Mouse (Mus musculus): ENCODE data around the gene Gm7534. TPM values are rescaled to one million over a fixed set of nuclear protein-coding genes. Genes with fewer than 3 reads are reported as not detected.
"Not testable (repeated sequence)": the region's sequence is repeated elsewhere in the genome, so short reads cannot be mapped to it uniquely, and the experiment has no call there.

Gm7534 gene
- polyA plus RNA-seq, 1 experiment from 2014 or later, result not detected

DNA sequence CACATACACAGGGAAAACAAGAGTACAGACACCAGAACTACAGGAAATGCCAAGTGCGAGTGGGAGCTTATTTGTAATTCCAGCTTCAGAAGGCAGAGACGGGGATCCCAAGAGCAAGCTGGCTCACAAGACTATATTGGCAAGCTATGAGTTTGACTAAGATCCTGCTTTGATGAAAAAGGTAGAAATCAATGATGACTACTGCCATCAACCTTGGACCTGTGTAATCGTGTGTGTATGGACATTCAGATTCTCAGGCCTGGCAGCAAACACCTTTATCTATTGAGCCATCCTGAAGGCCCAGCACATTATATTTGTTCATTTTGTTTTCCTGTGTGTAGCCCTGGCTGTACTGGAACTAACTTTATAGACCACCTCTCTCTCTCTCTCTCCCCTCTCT is 19.1 kb downstream of the Gm7534 start:
- H3K9me3 ChIP-seq, result no peaks in the 10 kb centered on the region
- no peak overlapping the region for H3K4me2 ChIP-seq (replicated peaks)
- WGBS, result 93% methylated on average over 3 of the region's 3 CpGs
- H3K4me3 ChIP-seq, result no peak overlapping the region
- H3K36me3 ChIP-seq, result no peaks in the 10 kb centered on the region
- no peak overlapping the region for H3K27ac ChIP-seq
- ATAC-seq (ENCODE audit: low FRiP score, low read depth), result no peak
- no peak overlapping the region for H3K9ac ChIP-seq
- H3K27me3 ChIP-seq (replicated peaks), result no peaks in the 10 kb centered on the region
- peaks cover 11% of the 10 kb centered on the region; the same call in 1 of the 2 replicates for H3K4me1 ChIP-seq

DNA sequence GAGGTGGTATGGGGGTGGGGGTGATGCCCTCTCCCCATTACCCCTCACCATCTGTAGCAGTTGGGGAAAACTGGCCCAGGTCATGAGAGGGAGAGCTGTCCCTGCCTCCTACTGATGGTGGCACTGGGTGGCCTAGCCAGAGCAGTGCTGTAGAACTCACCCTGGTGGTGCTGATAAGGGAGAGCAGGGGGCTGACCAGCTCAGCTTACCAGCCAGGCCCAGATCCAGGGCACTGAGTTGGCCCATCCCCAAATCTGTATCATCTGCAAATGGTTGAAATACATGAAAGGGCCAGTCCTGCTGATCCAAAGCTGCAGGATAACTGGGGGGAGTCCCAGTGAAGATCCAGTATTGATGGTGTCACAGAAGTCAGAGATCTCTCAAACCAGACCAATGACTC is 21.0 kb downstream of the Gm7534 start:
- no peaks in the 10 kb centered on the region for H3K36me3 ChIP-seq
- no peak overlapping the region for H3K27ac ChIP-seq
- H3K9me3 ChIP-seq, result no peaks in the 10 kb centered on the region
- no peaks in the 10 kb centered on the region for H3K27me3 ChIP-seq (replicated peaks)
- no peak overlapping the region for H3K4me2 ChIP-seq (replicated peaks)
- ATAC-seq (ENCODE audit: low FRiP score, low read depth), result no peak
- no peak overlapping the region for H3K4me3 ChIP-seq
- no peak overlapping the region for H3K9ac ChIP-seq
- peaks cover 11% of the 10 kb centered on the region; the same call in 1 of the 2 replicates for H3K4me1 ChIP-seq

DNA sequence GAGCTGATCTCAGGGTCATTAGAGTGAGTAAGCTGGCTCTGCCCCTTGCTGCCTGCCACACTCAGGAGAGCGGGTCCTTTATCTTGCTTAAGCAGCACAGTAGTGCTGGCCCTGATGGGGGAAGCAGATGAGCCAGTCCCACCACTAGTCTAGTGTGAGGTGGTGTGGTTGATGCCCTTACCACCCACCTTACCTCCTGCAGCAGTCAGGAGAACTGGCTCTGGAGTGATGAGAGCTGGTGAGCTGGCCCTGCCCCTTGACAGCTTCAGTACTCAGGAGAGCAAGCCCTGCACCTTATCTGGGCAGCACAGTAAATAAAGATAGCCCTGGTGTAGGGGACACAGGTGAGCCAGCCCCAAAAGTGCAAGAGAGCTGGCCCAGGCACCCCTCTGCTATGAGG is 21.7 kb downstream of the Gm7534 start:
- 86% methylated on average over 1 of the region's 1 CpGs for WGBS
- Histone ChIP-seq H3K9ac (no peak overlapping the region), H3K36me3 (no peaks in the 10 kb centered on the region), H3K4me2 (replicated peaks) (no peak overlapping the region), H3K4me1 (peaks cover 8% of the 10 kb centered on the region; the same call in 1 of the 2 replicates), H3K9me3 (no peaks in the 10 kb centered on the region), H3K27me3 (replicated peaks) (no peaks in the 10 kb centered on the region), H3K4me3 (no peak overlapping the region), H3K27ac (no peak overlapping the region)
- no peak for ATAC-seq (ENCODE audit: low FRiP score, low read depth)

DNA sequence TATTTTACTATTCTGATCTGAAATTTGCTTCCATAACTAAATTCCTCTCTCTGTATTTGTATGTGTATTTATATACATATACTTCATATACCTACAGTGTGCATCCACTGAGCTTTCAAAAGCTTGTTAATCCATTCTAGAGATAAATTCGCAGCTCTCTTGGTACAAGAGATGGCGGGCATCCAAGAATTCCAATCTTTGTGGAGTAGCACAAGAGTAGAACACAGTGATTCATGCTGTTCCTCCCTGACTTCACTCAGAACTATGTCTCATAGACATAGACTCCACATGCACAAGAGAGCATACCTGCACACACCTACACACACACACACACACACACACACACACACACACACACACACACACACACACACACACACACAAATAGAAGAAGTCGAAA is 30.4 kb downstream of the Gm7534 start:
- WGBS, result 88% methylated on average over 3 of the region's 3 CpGs

DNA sequence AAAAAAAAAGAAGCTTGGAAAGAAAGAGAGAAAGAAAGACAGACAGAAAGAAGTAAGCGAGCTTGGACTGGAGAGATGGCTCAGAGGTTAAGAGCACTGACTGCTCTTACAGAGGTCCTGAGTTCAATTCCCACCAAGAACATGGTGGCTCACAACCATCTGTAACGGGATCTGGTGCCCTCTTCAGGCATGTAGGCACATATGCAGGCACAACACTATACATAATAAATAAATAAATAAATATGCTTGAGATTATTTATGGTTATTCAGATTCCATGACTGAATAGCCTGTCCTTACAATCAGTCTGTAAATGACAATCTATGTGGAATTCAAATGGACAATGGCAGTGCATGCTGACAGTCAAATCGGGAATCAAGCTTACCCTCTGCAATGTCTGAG is 35.9 kb downstream of the Gm7534 start:
- H3K4me2 ChIP-seq (replicated peaks), result no peak overlapping the region
- no peak overlapping the region for H3K9ac ChIP-seq
- ATAC-seq (ENCODE audit: low FRiP score, low read depth), result no peak
- H3K4me3 ChIP-seq, result no peak overlapping the region
- H3K27ac ChIP-seq, result no peak overlapping the region
- 96% methylated on average over 3 of the region's 3 CpGs for WGBS
- peaks cover 15% of the 10 kb centered on the region for H3K36me3 ChIP-seq
- H3K9me3 ChIP-seq, result no peaks in the 10 kb centered on the region
- no peaks in the 10 kb centered on the region for H3K27me3 ChIP-seq (replicated peaks)
- H3K4me1 ChIP-seq, result no peaks in the 10 kb centered on the region

More for the DNA sequence above, 30.4 kb downstream of the Gm7534 start:
- Histone ChIP-seq H3K36me3 (peaks cover 8% of the 10 kb centered on the region), H3K4me2 (replicated peaks) (no peak overlapping the region), H3K27me3 (replicated peaks) (no peaks in the 10 kb centered on the region), H3K27ac (no peak overlapping the region), H3K9me3 (no peaks in the 10 kb centered on the region), H3K4me1 (no peaks in the 10 kb centered on the region), H3K9ac (no peak overlapping the region), H3K4me3 (no peak overlapping the region)
- no peak for ATAC-seq (ENCODE audit: low FRiP score, low read depth)

DNA sequence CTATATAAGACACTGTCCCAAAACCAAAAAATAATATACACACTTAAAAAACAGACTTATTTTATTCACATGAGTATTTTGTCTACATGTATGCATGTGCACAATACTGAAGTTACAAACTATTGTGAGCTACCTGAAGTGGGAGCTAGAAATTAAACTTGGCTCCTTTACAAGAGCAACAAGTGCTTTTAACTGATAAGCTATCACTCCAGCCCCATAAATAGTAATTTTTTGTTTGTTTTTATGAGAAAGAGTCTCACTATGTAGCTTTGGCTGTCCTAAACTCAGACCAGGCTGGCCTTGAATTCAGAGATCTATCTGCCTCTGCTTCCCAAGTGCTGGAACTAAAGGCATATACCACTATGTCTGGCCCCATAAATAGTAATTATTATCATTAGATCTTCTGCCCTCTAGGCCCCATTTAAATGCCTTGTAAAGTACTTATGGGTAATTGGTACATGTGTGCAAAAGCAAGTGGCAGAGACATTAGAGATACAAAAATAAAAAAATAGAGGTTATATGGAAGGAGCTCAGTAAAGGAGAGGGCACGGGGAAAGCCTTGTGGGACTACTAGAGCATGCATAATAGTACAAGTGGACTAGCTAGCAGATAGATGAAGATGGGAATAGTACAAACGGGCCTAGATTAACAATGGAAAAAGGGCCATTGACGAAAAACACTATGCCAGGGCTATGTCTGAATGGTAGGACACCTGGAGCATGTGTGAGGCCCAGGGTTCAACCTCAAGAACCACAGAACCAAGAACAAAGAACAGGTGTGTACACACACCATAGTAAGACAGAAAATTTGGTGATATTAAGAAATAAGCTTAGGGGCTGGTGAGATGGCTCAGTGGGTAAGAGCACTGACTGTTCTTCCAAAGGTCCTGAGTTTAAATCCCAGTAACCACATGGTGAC is 37.0 kb downstream of the Gm7534 start:
- H3K4me2 ChIP-seq (replicated peaks), result no peak overlapping the region
- WGBS, result 90% methylated on average over 3 of the region's 3 CpGs
- H3K9ac ChIP-seq, result no peak overlapping the region
- H3K36me3 ChIP-seq, result peaks cover 8% of the 10 kb centered on the region
- H3K4me3 ChIP-seq, result no peak overlapping the region
- no peaks in the 10 kb centered on the region for H3K27me3 ChIP-seq (replicated peaks)
- ATAC-seq (ENCODE audit: low FRiP score, low read depth), result no peak
- no peak overlapping the region for H3K27ac ChIP-seq
- no peaks in the 10 kb centered on the region for H3K4me1 ChIP-seq
- no peaks in the 10 kb centered on the region for H3K9me3 ChIP-seq

DNA sequence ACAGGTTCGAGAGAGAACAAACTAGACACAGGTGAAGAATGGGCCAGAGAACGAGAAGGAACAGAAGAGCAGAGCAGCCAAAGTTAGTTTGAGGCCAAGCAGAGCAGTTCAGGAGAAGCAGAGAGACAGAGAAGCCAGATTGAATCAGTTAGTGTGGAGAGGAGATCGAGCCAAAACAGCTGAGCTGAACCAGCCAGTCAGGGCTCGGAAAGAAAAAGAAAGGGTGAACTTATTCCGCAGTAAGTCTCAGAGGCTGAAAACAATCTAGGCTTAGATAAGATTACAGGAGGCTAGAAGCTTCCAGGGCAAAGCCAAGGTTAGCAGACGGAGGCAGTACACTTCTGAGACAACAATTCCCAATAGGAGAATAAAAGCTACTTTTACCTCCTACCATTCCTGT is 37.8 kb downstream of the Gm7534 start:
- Histone ChIP-seq H3K4me2 (replicated peaks) (no peak overlapping the region), H3K9me3 (no peaks in the 10 kb centered on the region), H3K4me3 (no peak overlapping the region), H3K9ac (no peak overlapping the region), H3K36me3 (peaks cover 8% of the 10 kb centered on the region), H3K27me3 (replicated peaks) (no peaks in the 10 kb centered on the region), H3K4me1 (no peaks in the 10 kb centered on the region), H3K27ac (no peak overlapping the region)
- 83% methylated on average over 6 of the region's 6 CpGs for WGBS
- no peak for ATAC-seq (ENCODE audit: low FRiP score, low read depth)

DNA sequence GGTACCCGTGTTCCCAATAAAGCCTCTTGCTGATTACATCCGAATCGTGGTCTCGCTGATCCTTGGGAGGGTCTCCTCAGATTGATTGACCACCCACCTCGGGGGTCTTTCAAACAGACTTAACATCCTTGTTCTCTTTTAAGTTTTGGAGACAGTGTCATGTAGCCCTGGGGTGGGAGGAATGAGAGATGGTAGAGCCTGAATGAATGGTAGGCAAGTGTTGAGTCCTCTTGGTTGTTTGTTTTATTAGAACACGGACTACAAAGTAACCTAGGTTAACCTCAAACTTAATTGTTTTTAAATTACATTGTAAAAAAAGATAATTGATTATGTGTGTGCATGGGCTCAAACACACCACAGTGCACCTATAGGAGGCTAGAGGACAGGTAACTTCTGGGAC is 38.2 kb downstream of the Gm7534 start:
- Histone ChIP-seq H3K4me2 (replicated peaks) (no peak overlapping the region), H3K27ac (no peak overlapping the region), H3K9ac (no peak overlapping the region), H3K4me3 (no peak overlapping the region), H3K36me3 (peaks cover 8% of the 10 kb centered on the region), H3K4me1 (no peaks in the 10 kb centered on the region), H3K9me3 (no peaks in the 10 kb centered on the region), H3K27me3 (replicated peaks) (no peaks in the 10 kb centered on the region)
- 93% methylated on average over 6 of the region's 6 CpGs for WGBS
- no peak for ATAC-seq (ENCODE audit: low FRiP score, low read depth)

DNA sequence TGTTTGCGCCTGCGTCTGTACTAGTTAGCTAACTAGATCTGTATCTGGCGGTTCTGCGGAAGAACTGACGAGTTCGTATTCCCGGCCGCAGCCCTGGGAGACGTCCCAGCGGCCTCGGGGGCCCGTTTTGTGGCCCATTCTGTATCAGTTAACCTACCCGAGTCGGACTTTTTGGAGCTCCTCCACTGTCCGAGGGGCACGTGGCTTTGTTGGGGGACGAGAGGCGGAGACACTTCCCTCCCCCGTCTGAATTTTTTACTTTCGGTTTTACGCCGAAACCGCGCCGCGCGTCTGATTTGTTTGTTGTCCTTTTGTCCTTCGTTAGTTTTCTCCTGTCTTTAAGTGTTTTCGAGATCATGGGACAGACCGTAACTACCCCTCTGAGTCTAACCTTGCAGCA is 42.7 kb downstream of the Gm7534 start:
- not testable (repeated sequence) for H3K27me3 ChIP-seq (replicated peaks); ATAC-seq (ENCODE audit: low FRiP score, low read depth); H3K4me1 ChIP-seq; H3K27ac ChIP-seq; H3K9ac ChIP-seq; H3K9me3 ChIP-seq
- Histone ChIP-seq H3K4me3 (peak overlapping the region; percentile 46), H3K36me3 (peaks cover 12% of the 10 kb centered on the region), H3K4me2 (replicated peaks) (peak overlapping the region; percentile 64)
- 6% methylated on average over 30 of the region's 30 CpGs for WGBS

DNA sequence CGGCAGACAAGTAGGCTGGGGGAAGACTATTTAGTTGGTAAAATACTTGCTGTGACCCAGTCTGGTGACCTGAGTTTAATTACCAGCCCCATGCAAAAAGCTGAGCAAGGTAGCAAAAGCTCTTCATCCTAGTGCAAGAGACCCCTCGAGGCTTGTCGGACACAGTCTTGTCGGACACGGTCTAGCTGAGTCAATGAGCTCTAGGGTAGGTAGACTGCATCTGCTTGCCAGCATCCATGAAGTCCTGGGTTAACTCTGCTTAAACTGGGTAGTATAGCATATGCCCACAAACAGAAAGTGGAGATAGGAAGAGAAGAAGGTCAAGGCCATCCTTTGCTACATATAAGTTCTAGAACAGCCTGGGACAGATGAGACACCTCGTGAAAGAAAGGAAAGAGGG is 44.0 kb downstream of the Gm7534 start:
- H3K27me3 ChIP-seq (replicated peaks), result no peaks in the 10 kb centered on the region
- no peak overlapping the region for H3K27ac ChIP-seq
- ATAC-seq (ENCODE audit: low FRiP score, low read depth), result no peak
- H3K9me3 ChIP-seq, result no peaks in the 10 kb centered on the region
- no peaks in the 10 kb centered on the region for H3K4me1 ChIP-seq
- peaks cover 12% of the 10 kb centered on the region for H3K36me3 ChIP-seq
- H3K4me2 ChIP-seq (replicated peaks), result no peak overlapping the region
- no peak overlapping the region for H3K4me3 ChIP-seq
- WGBS, result 80% methylated on average over 6 of the region's 6 CpGs
- no peak overlapping the region for H3K9ac ChIP-seq

DNA sequence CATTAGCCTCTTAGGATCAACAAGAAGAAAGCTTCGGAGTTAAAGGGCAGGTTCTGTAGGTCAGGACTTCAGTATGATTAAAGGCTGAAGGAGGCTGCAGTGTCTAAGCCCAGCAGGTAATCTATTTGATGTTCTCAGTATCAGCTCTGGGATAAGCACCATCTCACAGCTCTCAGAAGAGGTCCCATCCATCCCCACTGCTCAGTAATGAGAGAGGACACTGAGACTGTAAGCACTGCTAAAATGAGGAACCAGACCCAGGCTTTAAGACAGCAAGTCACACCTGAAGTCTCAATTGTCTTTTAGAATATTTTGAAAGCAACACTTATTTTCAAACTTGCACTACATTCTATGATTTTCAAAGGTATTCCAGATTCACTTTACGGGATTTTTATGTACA is 45.2 kb downstream of the Gm7534 start:
- no peak for ATAC-seq (ENCODE audit: low FRiP score, low read depth)
- WGBS, result 85% methylated on average over 2 of the region's 2 CpGs
- no peak overlapping the region for H3K4me3 ChIP-seq
- H3K27me3 ChIP-seq (replicated peaks), result no peaks in the 10 kb centered on the region
- no peaks in the 10 kb centered on the region for H3K9me3 ChIP-seq
- no peak overlapping the region for H3K4me2 ChIP-seq (replicated peaks)
- H3K27ac ChIP-seq, result no peak overlapping the region
- H3K9ac ChIP-seq, result no peak overlapping the region
- H3K4me1 ChIP-seq, result no peaks in the 10 kb centered on the region
- H3K36me3 ChIP-seq, result peaks cover 19% of the 10 kb centered on the region

DNA sequence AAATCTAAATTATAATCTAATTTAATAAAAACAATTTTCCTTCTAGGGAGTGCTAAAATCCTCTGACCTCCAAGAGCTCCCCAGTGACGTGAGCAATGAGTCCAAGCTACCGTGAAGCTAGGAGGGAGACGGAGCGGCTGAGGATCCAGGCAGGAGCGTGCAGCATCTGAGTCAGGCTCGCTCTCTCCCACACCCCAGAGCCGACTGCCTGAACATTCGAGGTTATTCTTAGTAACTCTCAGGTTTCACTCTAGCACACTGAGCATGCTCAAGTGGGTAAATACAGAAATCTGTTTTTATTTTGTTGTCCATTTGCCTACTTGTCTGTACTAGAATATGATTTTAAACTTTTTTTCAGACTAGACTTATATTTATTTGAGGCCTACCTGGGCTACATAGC is 46.1 kb downstream of the Gm7534 start:
- Histone ChIP-seq H3K36me3 (peaks cover 27% of the 10 kb centered on the region), H3K4me3 (no peak overlapping the region), H3K9ac (no peak overlapping the region), H3K4me2 (replicated peaks) (no peak overlapping the region), H3K27me3 (replicated peaks) (no peaks in the 10 kb centered on the region), H3K4me1 (no peaks in the 10 kb centered on the region), H3K27ac (no peak overlapping the region), H3K9me3 (no peaks in the 10 kb centered on the region)
- 70% methylated on average over 8 of the region's 8 CpGs for WGBS
- ATAC-seq (ENCODE audit: low FRiP score, low read depth), result no peak

DNA sequence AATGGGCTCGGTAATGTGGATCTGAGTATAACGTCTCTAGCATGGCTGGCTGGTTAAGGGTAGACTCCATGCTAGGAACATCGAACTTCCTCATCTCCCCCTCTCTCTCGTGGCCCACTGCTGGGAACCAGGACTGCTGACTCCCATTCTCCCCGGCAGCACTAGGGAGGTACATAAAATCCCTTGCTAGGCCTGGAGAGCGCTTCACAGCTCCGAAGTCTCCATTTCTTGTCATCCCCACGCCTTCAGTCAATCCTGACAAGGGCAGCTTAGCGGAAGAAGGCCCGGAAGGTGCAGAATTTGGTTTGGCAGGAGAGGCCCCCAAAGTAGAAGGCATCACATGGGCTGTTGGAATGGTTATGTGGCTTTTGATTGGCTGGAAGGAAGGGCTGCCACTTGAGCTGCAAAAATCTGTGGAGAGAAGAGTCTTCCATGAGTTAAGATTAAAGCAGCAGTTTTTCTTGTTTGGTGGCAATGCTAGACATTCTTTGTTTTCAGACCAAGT is 46.8 kb downstream of the Gm7534 start:
- Histone ChIP-seq H3K27me3 (replicated peaks) (no peaks in the 10 kb centered on the region), H3K4me2 (replicated peaks) (no peak overlapping the region), H3K9me3 (no peaks in the 10 kb centered on the region), H3K4me3 (no peak overlapping the region), H3K9ac (no peak overlapping the region), H3K27ac (no peak overlapping the region), H3K36me3 (peaks cover 34% of the 10 kb centered on the region), H3K4me1 (no peaks in the 10 kb centered on the region)
- ATAC-seq (ENCODE audit: low FRiP score, low read depth), result no peak
- WGBS, result 95% methylated on average over 10 of the region's 10 CpGs

Data from neural tube, embryonic 12.5 days (tissue).